Mouse (Mus musculus) left cerebral cortex, postnatal 14 days (tissue): Measurements from ENCODE around the gene Cep295nl. TPM values are rescaled to one million over a fixed set of nuclear protein-coding genes. Genes with fewer than 3 reads are reported as not detected.

Experiments used
- DNase-seq, 2 experiments: peaks; one replicate each; pipeline ENCODE4 v3.0.0; 2021 to 2022; ENCODE audit warnings: low spot score in 2 of 2, mixed read lengths in 1 of 2
- intact Hi-C: fragments of 180-260 bp; cut with DNase I; formaldehyde crosslinking; loops from one replicate; pipeline ENCODE4 v1.15.1; 2025
- total RNA-seq, 2 experiments: library from RNA; stranded (reverse); gene quantifications; 2 replicates each; pipeline ENCODE4 v1.2.3; 2021

Gene Cep295nl
- total RNA-seq, 2 experiments from 2014 or later, result 1.2 to 1.3 TPM

GRCm38 (mm10) chr11:118360491-118360890 is 18.2 kb upstream of the Cep295nl start:
- DNase-seq, result no peak
- intact Hi-C loops, result no loop called here

- no peak for DNase-seq
- intact Hi-C loops, result loop anchor here (2.0 kb wide), 1 partner anchor 65 kb away; the partner anchor contains the start of gene Usp36
These were observed 13.3 kb upstream of the Cep295nl start, which contains the start of gene Timp2 for GRCm38 (mm10) chr11:118355640-118356039. TSS of gene Timp2 (minus strand) at chr11:118355740.

- intact Hi-C loops, result loop anchor here (2.0 kb wide), 1 partner anchor 64 kb away; the partner anchor contains the start of gene Usp36
- DNase-seq, result peak; percentile 89 to 90
These were observed 12.9 kb upstream of the Cep295nl start for GRCm38 (mm10) chr11:118355205-118355604.

- intact Hi-C loops, result loop anchor here (2.0 kb wide), 1 partner anchor 64 kb away; the partner anchor contains the start of gene Usp36
- DNase-seq, result peak in 1 of 2 experiments; percentile 35
These were observed 12.4 kb upstream of the Cep295nl start for GRCm38 (mm10) chr11:118354636-118355191.

GRCm38 (mm10) chr11:118349494-118349893 is 7.2 kb upstream of the Cep295nl start:
- intact Hi-C loops, result no loop called here
- no peak for DNase-seq

GRCm38 (mm10) chr11:118348877-118349276 is 6.6 kb upstream of the Cep295nl start:
- DNase-seq, result peak in 1 of 2 experiments; percentile 38
- intact Hi-C loops, result no loop called here

GRCm38 (mm10) chr11:118348419-118348818 is 6.1 kb upstream of the Cep295nl start:
- intact Hi-C loops, result no loop called here
- no peak for DNase-seq

GRCm38 (mm10) chr11:118347911-118348310 is 5.6 kb upstream of the Cep295nl start:
- intact Hi-C loops, result no loop called here
- no peak for DNase-seq

GRCm38 (mm10) chr11:118347391-118347790 is 5.1 kb upstream of the Cep295nl start:
- intact Hi-C loops, result no loop called here
- no peak for DNase-seq

- DNase-seq, result no peak
- intact Hi-C loops, result no loop called here
These were observed 4.2 kb upstream of the Cep295nl start for GRCm38 (mm10) chr11:118346395-118347096.

GRCm38 (mm10) chr11:118345693-118346092 is 3.4 kb upstream of the Cep295nl start:
- peak; percentile 61 to 78 for DNase-seq
- intact Hi-C loops, result no loop called here

- DNase-seq, result no peak
- intact Hi-C loops, result no loop called here
These were observed 1.3 kb upstream of the Cep295nl start for GRCm38 (mm10) chr11:118343629-118344028.

GRCm38 (mm10) chr11:118337491-118338168 is 4.7 kb downstream of the Cep295nl start:
- intact Hi-C loops, result no loop called here
- DNase-seq, result peak; percentile 56 to 74

- intact Hi-C loops, result no loop called here
- DNase-seq, result no peak
These were observed 8.9 kb downstream of the Cep295nl start for GRCm38 (mm10) chr11:118333431-118333830.

- DNase-seq, result no peak
- intact Hi-C loops, result no loop called here
These were observed 9.9 kb downstream of the Cep295nl start for GRCm38 (mm10) chr11:118332376-118332775.

GRCm38 (mm10) chr11:118330777-118331176 is 11.5 kb downstream of the Cep295nl start:
- intact Hi-C loops, result no loop called here
- peak; percentile 61 for DNase-seq

- intact Hi-C loops, result no loop called here
- DNase-seq, result no peak
These were observed 11.9 kb downstream of the Cep295nl start for GRCm38 (mm10) chr11:118330361-118330760.

- intact Hi-C loops, result no loop called here
- no peak for DNase-seq
These were observed 13.4 kb downstream of the Cep295nl start for GRCm38 (mm10) chr11:118328947-118329346.

- intact Hi-C loops, result no loop called here
- DNase-seq, result no peak
These were observed 13.8 kb downstream of the Cep295nl start for GRCm38 (mm10) chr11:118328511-118328910.
